ENCODE assay signal across 17 mouse cellular contexts in genomic region chr11:96337026-96337425, GRCm38 (mm10). TPM values are rescaled to one million over a fixed set of nuclear protein-coding genes. Genes with fewer than 3 reads are reported as not detected.
DNase-seq lines count a peak whose midpoint lies in the region; ATAC-seq and TF ChIP-seq lines count a peak whose summit lies in the region.
"Had no signal": no experiment of that assay in that cellular context is flagged by ENCODE, and none has a peak within 500 bp of the region (broad histone marks: within the 10 kb centered on the region; RNA-seq: fewer than 3 reads in every experiment).

No protein-coding gene starts in this region.

- H3K36me3 ChIP-seq in intestine, embryonic 14.5 days (ENCODE audit: control insufficient read depth, insufficient read depth, low read length): no peaks in the 10 kb centered on the region
- H3K36me3 ChIP-seq in intestine, postnatal 0 days (ENCODE audit: control insufficient read depth, insufficient read depth): no peaks in the 10 kb centered on the region; the same call in 1 of the 2 replicates
- H3K36me3 ChIP-seq in hindbrain, embryonic 11.5 days (ENCODE audit: control insufficient read depth, insufficient read depth, low read length): no peaks in the 10 kb centered on the region
- peaks cover 23% of the 10 kb centered on the region for H3K36me3 ChIP-seq in neural tube, embryonic 12.5 days
- no peaks in the 10 kb centered on the region for H3K36me3 ChIP-seq in midbrain, embryonic 10.5 days

- H3K27me3 ChIP-seq in intestine, embryonic 14.5 days (replicated peaks; ENCODE audit: control insufficient read depth, insufficient read depth, low read length): no peaks in the 10 kb centered on the region
- H3K27me3 ChIP-seq in intestine, postnatal 0 days (replicated peaks; ENCODE audit: control insufficient read depth, insufficient read depth, low read length): peaks cover 31% of the 10 kb centered on the region
- peaks cover 81% of the 10 kb centered on the region for H3K27me3 ChIP-seq in hindbrain, embryonic 11.5 days (ENCODE audit: control insufficient read depth, insufficient read depth, low read length)
- no peaks in the 10 kb centered on the region for H3K27me3 ChIP-seq in neural tube, embryonic 12.5 days (replicated peaks)
- H3K27me3 ChIP-seq in midbrain, embryonic 10.5 days (ENCODE audit: low read depth, poor library complexity, severe bottlenecking): peaks cover 100% of the 10 kb centered on the region

- H3K9ac ChIP-seq in intestine, embryonic 14.5 days (ENCODE audit: low read length): peak overlapping the region; percentile 29; the same call in 1 of the 2 replicates
- H3K9ac ChIP-seq in intestine, postnatal 0 days (ENCODE audit: low read depth, low read length): no peak overlapping the region
- H3K9ac ChIP-seq in hindbrain, embryonic 11.5 days (ENCODE audit: low read depth, low read length): peak overlapping the region; percentile 75
- peak overlapping the region; percentile 100 for H3K9ac ChIP-seq in neural tube, embryonic 12.5 days
- H3K9ac ChIP-seq: liver, embryonic 14.5 days had no signal

- peak overlapping the region; percentile 12 for H3K4me2 ChIP-seq in intestine, embryonic 14.5 days (ENCODE audit: low read length)
- no peak overlapping the region for H3K4me2 ChIP-seq in intestine, postnatal 0 days (replicated peaks; ENCODE audit: low read depth)
- peak overlapping the region; percentile 79 for H3K4me2 ChIP-seq in hindbrain, embryonic 11.5 days (replicated peaks; ENCODE audit: low read depth, low read length)
- H3K4me2 ChIP-seq in neural tube, embryonic 12.5 days (replicated peaks): peak overlapping the region; percentile 100

- H3K4me3 ChIP-seq in intestine, embryonic 14.5 days (ENCODE audit: low read depth, low read length): no peak overlapping the region
- H3K4me3 ChIP-seq in intestine, postnatal 0 days (ENCODE audit: low read depth, low read length): no peak overlapping the region
- peak overlapping the region; percentile 56 for H3K4me3 ChIP-seq in hindbrain, embryonic 11.5 days (ENCODE audit: low read depth, low read length)
- peak overlapping the region; percentile 21 for H3K4me3 ChIP-seq in neural tube, embryonic 12.5 days
- no peak overlapping the region for H3K4me3 ChIP-seq in midbrain, embryonic 10.5 days
- H3K4me3 ChIP-seq: gastrocnemius, adult 2 months; megakaryocyte, embryonic 14.5 days had no signal

- H3K9me3 ChIP-seq in intestine, embryonic 14.5 days (ENCODE audit: control insufficient read depth, low read length): no peaks in the 10 kb centered on the region
- H3K9me3 ChIP-seq in intestine, postnatal 0 days (ENCODE audit: control insufficient read depth): no peaks in the 10 kb centered on the region
- H3K9me3 ChIP-seq in hindbrain, embryonic 11.5 days (ENCODE audit: control insufficient read depth, low read length): no peaks in the 10 kb centered on the region
- H3K9me3 ChIP-seq in neural tube, embryonic 12.5 days: no peaks in the 10 kb centered on the region
- H3K9me3 ChIP-seq in midbrain, embryonic 10.5 days (replicated peaks): no peaks in the 10 kb centered on the region
- H3K9me3 ChIP-seq: megakaryocyte, embryonic 14.5 days had no signal

- intact Hi-C loops in left cerebral cortex, postnatal 36 days (cut with DNase I): no loop called here

- H3K4me1 ChIP-seq in intestine, embryonic 14.5 days (replicated peaks; ENCODE audit: control insufficient read depth, insufficient read depth, low read length): peaks cover 70% of the 10 kb centered on the region
- 0 out of 2 replicates have a peak, but pooled peaks cover 6% of the 10 kb centered on the region for H3K4me1 ChIP-seq in intestine, postnatal 0 days (replicated peaks; ENCODE audit: control insufficient read depth, insufficient read depth, low read length)
- no peaks in the 10 kb centered on the region; the same call in 1 of the 2 replicates for H3K4me1 ChIP-seq in hindbrain, embryonic 11.5 days (replicated peaks; ENCODE audit: control insufficient read depth, insufficient read depth, low read length)
- H3K4me1 ChIP-seq in neural tube, embryonic 12.5 days: peaks cover 93% of the 10 kb centered on the region
- peaks cover 12% of the 10 kb centered on the region; the same call in 1 of the 2 replicates for H3K4me1 ChIP-seq in midbrain, embryonic 10.5 days
- H3K4me1 ChIP-seq: megakaryocyte, embryonic 14.5 days had no signal

- DNase-seq in intestine, embryonic 14.5 days (ENCODE audit: low spot score): no peak
- DNase-seq in adrenal gland, postnatal 10 days: peak; percentile 43
- no peak for DNase-seq in hindbrain, embryonic 11.5 days (ENCODE audit: low spot score)
- no peak for DNase-seq in midbrain, embryonic 10.5 days (ENCODE audit: low spot score)
- DNase-seq in left cerebral cortex, postnatal 36 days (ENCODE audit: low spot score in 2 of 2): no peak
- no peak for DNase-seq in ovary, adult 18-20 months (ENCODE audit: low spot score)
- DNase-seq: B cell, adult 2 months; cerebellum, adult 9-10 months; gastrocnemius, adult 2 months; heart, postnatal 36 days; thymus, adult 18-20 months had no signal

- no peak for ATAC-seq in intestine, embryonic 14.5 days (replicated peaks; ENCODE audit: low FRiP score, low TSS enrichment, low read depth)
- no peak for ATAC-seq in intestine, postnatal 0 days
- ATAC-seq in hindbrain, embryonic 11.5 days (ENCODE audit: low FRiP score): no peak
- no peak for ATAC-seq in neural tube, embryonic 12.5 days (ENCODE audit: low FRiP score, low read depth)

- peak overlapping the region; percentile 98 for H3K27ac ChIP-seq in intestine, embryonic 14.5 days (ENCODE audit: low read depth)
- no peak overlapping the region for H3K27ac ChIP-seq in intestine, postnatal 0 days (ENCODE audit: low read depth, low read length)
- H3K27ac ChIP-seq in hindbrain, embryonic 11.5 days (ENCODE audit: low read depth, low read length): peak overlapping the region; percentile 98
- peak overlapping the region; percentile 100 for H3K27ac ChIP-seq in neural tube, embryonic 12.5 days
- no peak overlapping the region for H3K27ac ChIP-seq in midbrain, embryonic 10.5 days (replicated peaks)
- H3K27ac ChIP-seq: gastrocnemius, adult 2 months; liver, embryonic 14.5 days had no signal

- no peak for TF ChIP-seq CTCF in intestine, postnatal 0 days (IDR thresholded peaks at IDR 0.05; ENCODE audit: low read depth)

- 37% methylated on average over 6 of the region's 6 CpGs for WGBS in intestine, embryonic 14.5 days
- WGBS in intestine, postnatal 0 days: 59% methylated on average over 6 of the region's 6 CpGs
- 2% methylated on average over 6 of the region's 6 CpGs for WGBS in hindbrain, embryonic 11.5 days
- 5% methylated on average over 6 of the region's 6 CpGs for WGBS in neural tube, embryonic 12.5 days
- under 1% methylated on average over 6 of the region's 6 CpGs for WGBS in midbrain, embryonic 10.5 days

RNA-seq across cellular contexts. Expression of gene Hoxb2, which starts 13.3 kb away (rescaled TPM):
- 22.9 and 27.9 TPM in 2 replicates for polyA plus RNA-seq in intestine, embryonic 14.5 days (2014; fragmentation: Nextera tagmentation; extraction: Ambion mirVana)
- polyA plus RNA-seq in intestine, postnatal 0 days (2015; fragmentation: Nextera tagmentation; extraction: Ambion mirVana): 8.4 and 9.4 TPM in 2 replicates
- total RNA-seq in adrenal gland, postnatal 10 days (2021): 10 to 100 TPM; 16.3 to 16.7 TPM
- polyA plus RNA-seq in hindbrain, embryonic 11.5 days (2014; fragmentation: Nextera tagmentation; extraction: Ambion mirVana): 64.9 and 67.5 TPM in 2 replicates
- 109 and 119 TPM in 2 replicates for polyA plus RNA-seq in neural tube, embryonic 12.5 days (2016; fragmentation: Nextera tagmentation; extraction: Ambion mirVana)
- polyA plus RNA-seq in midbrain, embryonic 10.5 days (2016; fragmentation: Nextera tagmentation; extraction: Ambion mirVana): 0.10 TPM in 1 of 2 replicates, not detected in the other
- not detected for total RNA-seq in left cerebral cortex, postnatal 36 days (2021)
- total RNA-seq: layer of hippocampus, adult 18-20 months; left cerebral cortex, postnatal 14 days had no signal

RNA-seq across cellular contexts. Expression of gene Hoxb3, which starts 13.9 kb away (rescaled TPM):
- 3.7 and 4.9 TPM in 2 replicates for polyA plus RNA-seq in intestine, embryonic 14.5 days (2014; fragmentation: Nextera tagmentation; extraction: Ambion mirVana)
- polyA plus RNA-seq in intestine, postnatal 0 days (2015; fragmentation: Nextera tagmentation; extraction: Ambion mirVana): 1.1 and 1.3 TPM in 2 replicates
- 10 to 100 TPM; 13.7 to 24.8 TPM for total RNA-seq in adrenal gland, postnatal 10 days (2021)
- polyA plus RNA-seq in hindbrain, embryonic 11.5 days (2014; fragmentation: Nextera tagmentation; extraction: Ambion mirVana): 10.5 and 13.1 TPM in 2 replicates
- polyA plus RNA-seq in neural tube, embryonic 12.5 days (2016; fragmentation: Nextera tagmentation; extraction: Ambion mirVana): 21.2 and 26.5 TPM in 2 replicates
- not detected in 2 replicates for polyA plus RNA-seq in midbrain, embryonic 10.5 days (2016; fragmentation: Nextera tagmentation; extraction: Ambion mirVana)
- total RNA-seq in left cerebral cortex, postnatal 36 days (2021): not detected
- total RNA-seq: layer of hippocampus, adult 18-20 months; left cerebral cortex, postnatal 14 days had no signal

RNA-seq across cellular contexts. Expression of gene Hoxb4, which starts 19.0 kb away (rescaled TPM):
- 3.5 and 3.8 TPM in 2 replicates for polyA plus RNA-seq in intestine, embryonic 14.5 days (2014; fragmentation: Nextera tagmentation; extraction: Ambion mirVana)
- 1.1 and 1.5 TPM in 2 replicates for polyA plus RNA-seq in intestine, postnatal 0 days (2015; fragmentation: Nextera tagmentation; extraction: Ambion mirVana)
- total RNA-seq in adrenal gland, postnatal 10 days (2021): 10 to 100 TPM in 1 of 2 experiments, 1 to 10 TPM in 1; 8.4 to 15.9 TPM
- 3.5 and 5.1 TPM in 2 replicates for polyA plus RNA-seq in hindbrain, embryonic 11.5 days (2014; fragmentation: Nextera tagmentation; extraction: Ambion mirVana)
- 10.2 and 15.1 TPM in 2 replicates for polyA plus RNA-seq in neural tube, embryonic 12.5 days (2016; fragmentation: Nextera tagmentation; extraction: Ambion mirVana)
- not detected in 2 replicates for polyA plus RNA-seq in midbrain, embryonic 10.5 days (2016; fragmentation: Nextera tagmentation; extraction: Ambion mirVana)
- total RNA-seq in left cerebral cortex, postnatal 36 days (2021): not detected
- total RNA-seq: layer of hippocampus, adult 18-20 months; left cerebral cortex, postnatal 14 days had no signal

RNA-seq across cellular contexts. Expression of gene Hoxb1, which starts 28.5 kb away (rescaled TPM):
- polyA plus RNA-seq in intestine, embryonic 14.5 days (2014; fragmentation: Nextera tagmentation; extraction: Ambion mirVana): 0.36 and 0.42 TPM in 2 replicates
- not detected in 2 replicates for polyA plus RNA-seq in intestine, postnatal 0 days (2015; fragmentation: Nextera tagmentation; extraction: Ambion mirVana)
- not detected for total RNA-seq in adrenal gland, postnatal 10 days (2021)
- polyA plus RNA-seq in hindbrain, embryonic 11.5 days (2014; fragmentation: Nextera tagmentation; extraction: Ambion mirVana): 7.3 and 8.2 TPM in 2 replicates
- polyA plus RNA-seq in neural tube, embryonic 12.5 days (2016; fragmentation: Nextera tagmentation; extraction: Ambion mirVana): 8.1 and 8.8 TPM in 2 replicates
- 0.15 TPM in 1 of 2 replicates, not detected in the other for polyA plus RNA-seq in midbrain, embryonic 10.5 days (2016; fragmentation: Nextera tagmentation; extraction: Ambion mirVana)
- not detected for total RNA-seq in left cerebral cortex, postnatal 36 days (2021)
- total RNA-seq: gastrocnemius, adult 2 months; heart, postnatal 36 days; layer of hippocampus, adult 18-20 months; left cerebral cortex, postnatal 14 days had no signal

RNA-seq across cellular contexts. Expression of gene Hoxb5, which starts 33.9 kb away (rescaled TPM):
- 49.6 and 51.6 TPM in 2 replicates for polyA plus RNA-seq in intestine, embryonic 14.5 days (2014; fragmentation: Nextera tagmentation; extraction: Ambion mirVana)
- polyA plus RNA-seq in intestine, postnatal 0 days (2015; fragmentation: Nextera tagmentation; extraction: Ambion mirVana): 14.7 and 15.8 TPM in 2 replicates
- 10 to 100 TPM; 12.1 to 17.1 TPM for total RNA-seq in adrenal gland, postnatal 10 days (2021)
- 33.1 and 42.5 TPM in 2 replicates for polyA plus RNA-seq in hindbrain, embryonic 11.5 days (2014; fragmentation: Nextera tagmentation; extraction: Ambion mirVana)
- polyA plus RNA-seq in neural tube, embryonic 12.5 days (2016; fragmentation: Nextera tagmentation; extraction: Ambion mirVana): 79.2 and 94.7 TPM in 2 replicates
- polyA plus RNA-seq in midbrain, embryonic 10.5 days (2016; fragmentation: Nextera tagmentation; extraction: Ambion mirVana): not detected in 2 replicates
- total RNA-seq in left cerebral cortex, postnatal 36 days (2021): not detected
- total RNA-seq: layer of hippocampus, adult 18-20 months; left cerebral cortex, postnatal 14 days had no signal

Comparison
In these comparisons a context has a peak if more than half of its experiments do, and no peak if none do; other contexts are left out.
1. H3K27ac ChIP-seq: peak in intestine, embryonic 14.5 days (single experiment), hindbrain, embryonic 11.5 days (single experiment) and neural tube, embryonic 12.5 days (single experiment); none in intestine, postnatal 0 days (single experiment) and midbrain, embryonic 10.5 days (single experiment).
2. H3K4me3 ChIP-seq: peak in hindbrain, embryonic 11.5 days (single experiment) and neural tube, embryonic 12.5 days (single experiment); none in intestine, embryonic 14.5 days (single experiment), intestine, postnatal 0 days (single experiment) and midbrain, embryonic 10.5 days (single experiment).